Mouse (Mus musculus): ENCODE data around the gene Tmem52.
"Not testable (repeated sequence)": the region's sequence is repeated elsewhere in the genome, so short reads cannot be mapped to it uniquely, and the experiment has no call there.

The Tmem52 gene

DNA sequence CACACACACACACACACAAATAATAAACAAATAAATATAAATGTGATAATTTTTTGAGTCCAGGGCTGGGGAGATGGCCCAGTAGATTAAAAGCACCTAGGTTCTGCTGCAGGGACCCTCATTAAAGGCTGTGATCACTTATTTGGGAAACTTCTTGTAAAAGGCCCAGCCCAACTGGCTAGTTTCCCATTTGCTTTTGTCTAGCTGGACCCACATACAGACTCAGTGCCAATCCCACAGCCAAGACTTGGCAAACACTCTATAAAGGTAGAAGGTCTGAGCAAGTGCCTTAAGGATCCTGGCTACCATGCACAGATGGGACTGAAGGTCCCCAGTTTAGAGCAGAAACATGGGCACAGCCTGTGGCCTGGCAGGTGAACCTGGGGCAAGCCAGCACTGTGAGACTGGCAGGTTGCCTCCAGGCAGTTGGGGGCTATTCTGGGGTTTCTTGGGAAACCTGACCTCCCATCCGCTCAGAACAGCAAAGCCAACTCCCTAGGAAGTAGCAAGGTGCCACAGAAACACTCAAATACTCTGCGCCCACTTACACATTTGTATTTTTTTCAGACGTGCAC lies 3.9 kb downstream of the Tmem52 start:
- DNase-seq (ENCODE audit: low read depth), result no peak

DNA sequence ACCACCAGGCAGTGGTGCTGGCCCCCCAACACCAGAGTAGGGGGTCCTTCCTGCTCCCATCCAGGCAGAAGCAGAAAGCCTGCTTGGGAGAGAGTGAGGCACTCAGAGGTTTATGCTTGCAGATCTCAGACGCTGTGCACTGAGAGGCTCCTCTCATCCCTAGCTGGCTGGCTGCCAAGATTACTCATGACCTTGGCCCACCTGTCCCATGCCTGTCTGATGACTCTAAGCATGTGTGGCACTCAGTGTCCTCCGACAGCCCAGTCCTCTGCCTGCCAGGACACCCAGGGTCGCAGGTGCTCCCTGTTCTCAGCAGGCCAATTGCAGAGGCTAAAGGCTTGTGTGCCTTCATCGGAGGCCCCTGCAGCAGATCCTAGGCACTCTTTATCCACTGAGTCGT lies 4.4 kb downstream of the Tmem52 start:
- no peak for DNase-seq (ENCODE audit: low read depth)

DNA sequence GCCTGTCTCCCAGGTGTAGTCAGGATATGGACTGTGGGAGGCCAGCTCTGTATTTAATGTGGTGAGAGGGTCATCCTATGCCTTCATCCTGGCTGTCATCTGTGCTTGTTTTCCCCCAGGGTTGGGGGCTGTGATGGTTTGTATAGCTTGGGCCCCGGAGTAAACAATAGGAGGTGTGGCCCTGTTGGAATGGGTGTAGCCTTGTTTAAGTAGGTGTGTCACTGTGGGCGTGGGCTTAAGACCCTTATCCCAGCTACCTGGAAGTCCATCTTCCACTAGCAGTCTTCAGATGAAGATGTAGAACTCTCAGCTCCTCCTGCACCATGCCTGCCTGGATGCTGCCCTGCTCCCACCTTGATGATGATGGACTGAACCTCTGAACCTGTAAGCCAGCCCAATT lies 4.9 kb downstream of the Tmem52 start:
- not testable (repeated sequence) for DNase-seq (ENCODE audit: low read depth)

DNA sequence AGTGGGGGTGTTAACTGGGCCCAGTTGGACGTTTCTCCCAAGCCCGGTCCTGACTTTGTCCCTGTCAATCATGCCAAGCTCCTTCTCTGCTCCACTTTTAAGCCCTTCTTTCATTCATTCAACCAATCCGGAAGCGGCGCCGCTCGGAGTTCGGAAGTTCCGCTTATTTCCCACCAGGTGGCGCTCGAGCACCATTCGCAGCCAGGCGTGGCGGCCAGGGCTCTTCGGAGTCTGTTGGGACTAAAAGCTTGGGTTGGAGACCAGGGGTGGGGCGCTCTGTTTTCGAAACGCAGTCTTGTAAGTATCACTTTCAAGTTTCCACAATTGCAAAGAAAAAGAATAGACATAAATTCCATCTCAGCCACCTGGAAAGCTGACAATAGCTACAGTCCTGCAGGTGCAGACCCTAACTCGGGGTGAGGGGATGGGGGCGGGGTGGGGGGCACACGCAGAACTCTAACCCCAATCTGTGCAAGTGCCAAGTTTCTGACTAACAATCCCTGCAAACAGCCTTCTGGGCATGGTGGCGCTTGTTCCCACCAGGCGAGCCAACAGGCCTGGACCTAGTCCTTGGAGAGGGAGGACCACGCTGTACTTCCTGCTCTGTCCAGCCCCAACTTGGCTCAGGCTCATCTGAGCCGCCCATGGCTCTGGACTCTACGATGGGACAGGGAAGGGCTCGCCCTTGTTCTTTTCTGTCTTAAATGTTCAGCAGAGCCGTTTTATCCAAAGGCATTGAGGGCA lies 12.6 kb downstream of the Tmem52 start:
- DNase-seq (ENCODE audit: low read depth), result peak; percentile 70

DNA sequence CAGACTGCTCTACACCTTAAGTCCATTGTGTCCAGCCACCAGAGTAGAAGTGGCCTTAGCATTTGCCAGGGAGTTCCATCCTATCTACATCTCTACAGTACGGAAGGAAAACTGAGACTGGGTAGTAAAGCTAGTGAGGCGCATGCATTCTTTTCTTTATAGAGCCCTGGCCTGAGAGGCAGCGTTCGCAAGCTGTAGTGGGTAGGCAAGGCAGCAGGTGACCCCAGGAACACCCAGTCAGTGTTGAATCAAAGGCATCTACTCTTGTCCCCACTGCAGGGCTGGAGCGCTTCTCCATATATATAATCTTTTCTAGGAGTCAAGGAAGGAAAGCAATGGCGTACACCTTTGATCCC lies 13.2 kb downstream of the Tmem52 start:
- DNase-seq (ENCODE audit: low read depth), result no peak

DNA sequence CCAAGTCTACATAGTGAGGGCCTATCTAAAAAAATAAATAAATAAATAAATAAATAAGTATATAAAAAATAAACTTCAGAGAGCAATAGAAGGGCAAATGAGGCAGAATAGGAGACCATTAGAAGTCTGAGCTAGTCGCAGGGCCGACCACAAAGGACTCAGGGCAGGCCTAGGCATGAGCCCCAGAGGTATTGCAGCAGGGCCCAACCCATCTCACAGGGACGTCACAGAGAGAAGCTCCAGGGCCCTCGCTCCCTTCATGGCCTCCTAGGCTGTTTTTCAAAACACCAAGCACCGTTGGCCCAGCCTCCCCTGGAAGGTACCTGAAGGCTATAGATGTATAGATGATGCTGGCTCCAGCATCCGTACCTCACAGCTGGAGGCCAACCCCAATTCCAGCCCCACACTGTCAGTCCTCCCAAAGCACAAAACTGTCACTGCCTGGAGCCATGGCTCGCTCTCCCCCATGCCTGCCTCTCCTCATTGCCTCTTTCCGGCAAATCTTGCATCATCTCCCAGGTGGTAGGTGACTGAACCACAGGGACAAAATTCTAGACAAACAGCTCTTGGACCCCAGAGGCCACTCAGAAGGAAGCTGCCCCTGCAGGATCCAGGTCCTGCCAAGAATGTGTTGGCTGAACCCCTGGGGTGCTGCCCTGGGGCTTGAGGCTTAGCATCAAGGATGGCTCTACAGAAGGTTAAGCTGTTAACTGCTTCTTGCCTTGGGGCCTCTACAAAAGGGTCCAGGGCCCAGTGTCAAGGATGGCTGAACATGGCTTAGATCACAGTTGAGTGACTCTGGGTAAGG lies 14.0 kb downstream of the Tmem52 start:
- DNase-seq (ENCODE audit: low read depth), result no peak

DNA sequence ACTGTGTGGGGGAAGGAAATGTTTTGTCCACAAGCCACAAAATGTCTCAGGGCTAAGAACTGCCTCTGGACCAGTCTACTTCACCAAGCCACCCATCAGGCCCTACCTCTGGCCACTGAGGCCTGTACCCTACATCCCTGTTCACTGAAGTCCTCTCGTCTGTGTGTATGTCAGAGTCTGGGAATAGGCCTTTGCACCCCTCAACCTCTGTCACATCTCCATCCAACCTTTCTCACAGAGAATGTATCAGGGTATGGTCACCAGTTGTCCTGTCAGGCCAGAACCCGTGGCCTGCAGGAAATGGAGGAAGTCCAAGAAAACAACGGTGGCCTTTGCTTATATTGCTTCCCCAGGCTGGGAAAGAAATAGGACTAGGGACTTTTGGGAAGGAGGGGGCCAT lies 16.6 kb downstream of the Tmem52 start:
- no peak for DNase-seq (ENCODE audit: low read depth)

DNA sequence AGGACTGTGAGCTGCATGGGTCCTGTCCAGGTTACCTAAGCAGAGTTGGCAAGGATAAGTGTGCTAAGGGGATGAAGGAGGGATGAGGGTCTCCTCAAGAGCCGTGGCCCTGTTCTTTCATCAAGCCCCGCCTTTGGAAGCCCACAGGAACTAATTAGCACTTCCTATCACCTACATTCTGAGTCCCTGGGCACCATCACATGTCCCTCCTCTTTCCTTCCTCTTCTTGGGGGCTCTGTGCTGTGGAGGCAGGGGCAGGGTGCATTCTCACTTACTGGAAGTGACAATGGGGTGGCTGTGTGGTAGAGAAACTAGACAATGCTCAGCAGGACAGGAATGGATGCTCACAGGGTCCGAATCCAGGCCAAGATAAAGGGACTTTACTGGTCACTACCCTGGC lies 18.8 kb downstream of the Tmem52 start:
- no peak for DNase-seq (ENCODE audit: low read depth)

DNA sequence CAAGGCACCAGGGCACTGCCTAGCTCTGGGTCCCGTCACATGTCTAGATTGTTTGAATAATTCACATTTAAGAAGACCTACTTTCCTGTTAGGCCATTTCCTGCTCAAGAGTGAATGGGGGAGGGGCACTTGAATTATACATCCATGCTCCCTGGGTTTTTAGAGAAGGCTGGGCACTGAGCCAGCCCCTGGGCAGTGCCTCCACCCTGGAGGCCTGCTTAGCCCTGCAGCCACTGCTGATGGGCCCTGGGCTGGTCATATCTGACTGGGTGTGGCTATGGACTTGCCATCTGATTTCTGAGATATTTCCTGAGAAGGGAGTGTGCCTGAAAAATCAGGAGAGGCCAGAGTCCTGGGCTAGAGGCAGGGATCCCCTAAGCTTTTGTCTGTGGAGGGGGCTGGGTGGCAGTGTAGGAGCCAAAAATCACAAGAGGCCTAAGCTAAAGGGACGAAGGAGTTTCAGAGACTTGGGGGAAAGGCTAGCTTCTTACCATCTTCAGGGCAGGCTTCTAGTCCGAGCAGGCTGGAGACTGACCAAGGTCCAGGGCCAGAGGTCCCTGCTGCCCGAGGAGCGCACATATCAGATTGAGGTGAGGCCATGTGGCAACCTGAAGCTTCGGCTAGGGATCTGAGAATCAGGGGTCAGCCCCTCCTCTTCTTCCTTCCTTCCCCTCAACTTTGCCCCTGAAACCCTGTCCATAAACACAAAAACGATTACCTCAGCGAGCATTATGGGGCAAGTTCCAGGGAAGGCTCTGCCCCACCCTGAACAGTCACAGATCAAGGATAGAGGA lies 19.5 kb downstream of the Tmem52 start:
- DNase-seq (ENCODE audit: low read depth), result peak; percentile 73

DNA sequence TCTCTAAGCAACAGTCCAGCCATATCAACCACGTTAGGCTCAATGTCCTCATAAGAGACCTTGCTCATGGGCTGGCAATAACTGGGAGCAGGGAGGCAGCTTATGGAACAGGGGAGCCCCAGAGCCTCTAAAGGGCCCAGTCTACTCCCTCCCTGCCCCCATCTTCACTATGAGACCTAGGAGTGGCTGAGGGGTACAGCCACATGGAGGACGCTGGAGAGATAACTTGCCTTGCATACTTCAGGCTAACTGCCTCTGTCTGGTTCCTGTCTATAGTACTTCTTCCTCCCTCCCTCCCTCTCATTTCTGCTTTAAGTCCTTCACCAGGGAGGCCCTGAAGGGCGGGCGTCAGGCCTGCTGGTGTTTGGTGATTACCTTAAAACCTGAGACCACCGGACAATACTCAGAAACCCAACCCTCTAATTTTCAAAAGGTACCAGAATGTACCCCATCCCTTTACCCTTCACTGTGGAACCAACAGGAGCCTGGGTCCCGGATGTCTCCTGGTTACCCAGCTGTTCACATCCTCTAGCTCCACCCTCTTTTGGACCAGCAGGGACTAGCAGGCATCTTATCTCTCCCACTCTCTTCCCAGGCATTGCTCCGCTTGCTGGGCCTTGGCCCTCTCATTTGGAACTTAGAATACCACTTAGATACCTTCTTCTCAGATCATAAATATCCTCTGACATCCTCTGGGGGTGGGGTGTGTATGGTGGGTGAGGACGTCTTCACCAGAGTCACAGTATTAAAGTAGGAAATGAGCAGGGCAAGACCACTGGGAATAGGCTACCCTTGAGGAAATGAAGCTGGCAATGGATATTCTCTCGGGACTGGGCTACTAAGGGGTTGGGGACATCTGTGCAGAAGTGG lies 20.4 kb downstream of the Tmem52 start:
- no peak for DNase-seq (ENCODE audit: low read depth)

DNA sequence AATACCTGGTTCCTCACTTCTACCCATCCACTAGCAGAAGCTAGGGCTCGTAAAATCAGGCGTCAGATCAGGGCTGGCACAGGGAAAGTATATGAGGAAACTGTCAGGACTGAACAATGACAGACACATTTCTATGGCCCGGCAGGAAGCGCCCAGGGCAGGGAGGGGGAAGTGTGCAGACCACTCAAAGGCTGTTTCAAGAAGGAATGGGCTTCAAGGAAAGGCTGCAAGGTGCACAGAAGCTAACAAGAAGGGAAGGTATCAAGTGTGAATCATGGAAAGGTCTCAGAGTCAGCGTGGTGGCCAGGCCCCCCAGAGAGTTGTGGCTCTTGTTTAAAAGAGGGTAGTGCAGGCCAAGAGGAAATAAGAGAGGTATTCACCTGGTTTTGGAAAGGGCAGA lies 21.5 kb downstream of the Tmem52 start:
- no peak for DNase-seq (ENCODE audit: low read depth)

DNA sequence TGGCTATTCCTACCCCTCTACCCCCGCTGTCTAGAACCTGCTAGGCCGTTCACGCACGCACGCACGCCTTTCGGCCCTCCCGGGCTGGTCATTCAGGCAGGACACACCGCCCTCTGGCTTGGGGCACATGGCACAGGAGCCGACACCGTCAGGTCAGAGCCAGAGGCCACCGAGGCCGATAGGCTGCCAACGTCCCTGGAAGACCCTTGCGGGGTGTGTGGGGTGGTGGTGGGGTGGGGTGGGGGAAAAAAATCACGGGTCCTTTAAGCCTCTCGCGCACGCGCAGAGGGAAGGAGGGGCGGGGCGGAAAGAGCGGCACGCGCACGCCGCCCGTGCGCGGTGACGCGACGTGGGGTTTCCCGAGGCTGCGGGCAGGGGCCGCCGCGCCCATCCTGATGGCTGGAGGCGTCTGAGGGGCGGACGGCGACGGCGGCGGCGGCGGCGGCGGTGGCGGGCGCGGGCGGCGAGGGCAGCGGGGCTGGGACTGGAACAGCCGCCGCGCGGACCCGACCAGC lies 22.1 kb downstream of the Tmem52 start, which contains the start of gene Gnb1:
Gnb1 (plus strand) TSS at position 372 of the 515 bp plus-strand sequence.
- DNase-seq (ENCODE audit: low read depth), result peak; percentile 54

DNA sequence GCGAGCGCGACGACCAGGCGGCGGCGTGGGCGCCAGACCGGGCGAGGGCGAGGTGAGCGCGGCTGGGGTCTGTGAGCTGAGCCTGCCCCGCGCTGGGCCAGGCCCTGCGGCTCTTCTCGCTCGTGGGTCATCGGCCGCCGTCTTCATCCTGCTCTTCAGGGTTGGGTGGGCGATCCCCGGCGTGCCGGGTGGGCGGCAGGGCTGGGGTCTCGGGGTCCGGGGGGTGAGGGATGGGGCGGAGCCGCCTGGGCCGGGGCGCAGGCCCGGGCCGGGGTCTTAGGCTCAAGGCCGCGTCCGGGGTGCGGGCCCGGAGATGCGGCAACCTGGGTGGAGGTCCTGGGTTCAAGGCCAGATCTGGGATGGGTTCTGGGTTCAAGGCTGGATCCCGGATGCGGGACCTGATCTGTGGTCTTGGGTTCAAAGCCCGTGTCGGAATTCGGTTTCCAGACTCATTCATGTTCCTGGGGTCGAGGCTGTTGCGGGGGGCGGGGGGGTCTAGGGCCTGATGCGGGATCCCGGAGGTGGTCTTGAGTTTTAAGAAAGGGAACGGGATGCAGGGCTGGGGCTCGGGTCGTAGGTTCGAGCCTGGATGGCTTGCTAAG lies 22.7 kb downstream of the Tmem52 start:
- no peak for DNase-seq (ENCODE audit: low read depth)

DNA sequence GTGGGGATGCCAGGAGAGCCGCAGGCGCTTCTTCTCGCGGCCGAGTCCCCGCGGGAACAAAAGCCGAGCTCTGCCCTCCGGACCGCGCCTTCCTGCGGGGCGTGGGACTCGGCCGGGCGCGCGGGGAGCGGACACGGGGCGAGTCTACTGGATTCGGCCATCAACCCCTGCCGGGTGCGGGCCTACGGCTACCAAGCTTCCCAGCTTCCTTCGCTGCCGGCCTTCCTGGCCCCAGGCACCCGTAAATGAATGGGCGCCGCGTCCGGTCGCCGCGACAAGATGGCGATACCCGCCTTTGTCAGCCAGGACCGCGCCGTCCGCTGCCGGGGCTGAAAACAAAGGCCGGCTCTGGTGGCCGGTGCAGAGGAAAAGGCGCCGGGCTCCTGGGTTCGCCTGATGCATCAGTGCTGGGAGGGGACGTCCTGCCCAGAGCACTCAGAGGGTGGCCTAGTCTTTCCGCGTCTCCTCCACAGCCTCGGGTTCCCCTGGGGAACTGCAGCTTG lies 23.3 kb downstream of the Tmem52 start:
- no peak for DNase-seq (ENCODE audit: low read depth)

DNA sequence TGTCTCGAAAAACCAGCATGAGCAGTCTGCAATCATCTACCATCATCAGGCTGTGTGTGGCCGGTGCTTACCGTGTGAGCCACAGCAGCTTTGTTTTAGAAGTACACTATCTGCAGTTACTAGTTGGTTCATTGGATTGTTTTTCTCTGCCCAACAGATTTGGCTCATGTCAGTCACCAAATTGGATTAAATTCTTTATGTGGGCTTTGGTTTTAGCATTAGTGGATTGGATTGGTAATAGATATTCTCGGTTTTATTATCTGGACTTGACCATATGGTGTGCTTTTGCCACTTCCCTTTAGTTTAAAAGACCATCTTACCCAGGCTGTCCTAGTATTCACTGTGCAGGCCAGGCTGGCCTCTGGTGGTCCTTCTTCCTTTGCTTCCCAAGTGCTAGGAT lies 26.0 kb downstream of the Tmem52 start:
- DNase-seq (ENCODE audit: low read depth), result no peak

DNA sequence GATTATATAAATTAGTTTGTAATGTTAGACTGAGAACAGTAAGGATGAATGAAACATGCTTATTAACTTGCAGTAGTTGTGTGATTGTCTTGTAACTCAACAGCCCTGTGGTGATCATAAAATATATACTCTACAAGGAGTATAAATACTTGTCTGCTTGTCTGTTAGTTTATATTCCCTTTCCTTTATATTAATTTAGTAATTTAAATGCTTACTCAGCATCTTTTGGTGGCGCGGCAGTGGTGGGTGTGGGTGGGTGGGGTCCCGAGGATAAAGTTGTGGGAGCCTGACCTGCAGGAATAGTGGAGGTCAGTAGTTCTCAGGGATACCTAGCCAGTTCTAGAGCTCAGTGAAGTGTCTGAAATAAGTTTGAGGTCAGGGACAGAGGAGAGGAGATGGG lies 29.0 kb downstream of the Tmem52 start:
- no peak for DNase-seq (ENCODE audit: low read depth)

DNA sequence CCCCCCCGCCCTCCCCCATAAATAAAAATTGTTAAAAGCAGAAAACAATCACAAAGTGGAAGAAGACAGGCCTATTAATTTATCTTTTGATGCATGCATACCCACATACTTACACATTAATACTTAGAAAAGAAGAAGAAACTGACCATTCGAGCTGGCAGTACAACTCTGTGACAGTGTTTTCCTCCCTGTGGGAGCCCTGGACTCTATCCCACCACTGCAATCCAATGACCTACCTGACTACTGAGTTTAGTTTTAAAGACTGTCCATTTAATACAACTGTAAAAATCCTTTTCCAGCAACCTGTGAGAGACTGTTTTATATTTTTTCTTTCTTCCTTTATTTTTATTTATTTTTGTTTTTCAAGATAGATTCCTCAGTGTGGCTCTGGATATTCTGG lies 32.2 kb downstream of the Tmem52 start:
- no peak for DNase-seq (ENCODE audit: low read depth)

DNA sequence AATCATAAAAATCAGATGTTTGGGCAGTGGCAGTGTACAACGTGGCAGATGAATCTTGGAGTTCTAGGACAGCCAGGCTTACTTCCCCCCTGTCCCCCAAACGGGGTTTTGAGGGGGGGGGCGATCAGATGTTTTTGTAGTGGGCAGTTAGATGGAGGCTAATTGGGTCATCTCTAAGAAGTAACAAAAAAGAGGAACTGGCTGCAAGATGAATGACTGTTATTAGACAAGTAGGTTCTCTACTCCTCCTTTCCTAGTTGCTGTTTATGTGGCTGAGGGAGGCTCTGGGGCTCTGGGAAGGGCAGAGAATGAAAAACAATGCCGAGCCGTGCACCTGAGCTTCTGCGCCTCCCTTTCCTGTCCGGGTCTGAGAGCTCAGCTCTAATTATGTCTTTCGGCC lies 36.2 kb downstream of the Tmem52 start:
- no peak for DNase-seq (ENCODE audit: low read depth)

DNA sequence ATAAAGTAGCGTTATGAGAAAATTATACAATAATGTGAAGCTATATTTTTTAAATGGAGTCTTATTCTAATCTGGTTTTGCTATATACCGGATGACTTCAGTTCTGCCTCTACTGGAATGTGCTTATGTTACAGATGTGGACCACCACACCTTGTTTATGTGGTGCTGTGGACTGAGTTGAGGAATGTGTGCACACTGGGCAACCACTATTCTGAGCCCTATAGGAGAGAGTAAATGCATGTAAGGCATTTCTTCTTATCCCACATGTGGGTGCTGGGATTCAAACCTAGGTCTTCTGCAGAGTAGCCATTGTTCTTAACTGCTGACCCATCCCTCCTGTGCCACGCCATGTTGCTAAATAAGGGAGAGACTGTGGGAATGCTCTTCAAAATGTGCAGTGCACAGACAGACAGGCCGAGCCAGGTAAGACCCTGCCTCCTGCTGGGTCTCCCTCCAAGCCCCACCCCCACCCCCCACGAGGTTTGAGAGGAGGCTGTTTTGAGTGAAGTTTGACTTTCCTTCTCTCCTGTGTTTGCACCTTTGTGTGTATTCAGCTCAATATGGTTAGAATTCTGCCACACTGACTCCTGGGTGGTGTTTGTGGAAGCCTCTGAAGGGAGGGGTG lies 36.9 kb downstream of the Tmem52 start:
- DNase-seq (ENCODE audit: low read depth), result no peak

DNA sequence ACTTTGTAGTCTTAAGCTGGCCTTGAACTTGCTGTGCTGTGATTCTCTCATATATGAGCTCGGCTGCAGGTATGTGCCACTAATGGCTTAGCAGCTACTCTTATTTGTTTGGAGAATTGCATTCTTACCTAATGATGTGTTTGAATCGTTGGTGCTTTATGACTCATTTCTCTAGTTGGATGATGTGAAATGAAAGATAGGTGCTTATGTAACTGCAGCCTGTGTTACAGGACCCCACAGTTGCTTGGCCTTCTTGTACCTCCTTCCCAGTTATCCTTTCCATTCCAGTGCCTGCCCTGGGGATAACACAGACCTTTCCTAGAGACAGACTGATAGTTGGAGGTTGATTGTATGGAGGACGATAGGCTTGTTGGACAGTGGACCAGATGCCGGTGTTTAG lies 39.7 kb downstream of the Tmem52 start:
- no peak for DNase-seq (ENCODE audit: low read depth)

All from fibroblast of lung, adult 2 months (primary cell).